Mouse (Mus musculus) brain, embryonic 14.5 days (tissue): Measurements from ENCODE around the gene Adamts8.

Experiments used
- CTCF ChIP-seq: fragments of 200-500 bp; IDR thresholded peaks from 2 replicates; pipeline ENCODE4 v1.5.1; 2012; ENCODE audit warnings: inconsistent platforms, mild to moderate bottlenecking, moderate library complexity, borderline replicate concordance; ENCODE audit not compliant: insufficient read depth, insufficient read length; ENCODE audit errors: extremely low read depth
- POLR2A ChIP-seq: fragments of 200-500 bp; IDR thresholded peaks from 2 replicates; pipeline ENCODE4 v1.6.1; 2012; ENCODE audit warnings: mild to moderate bottlenecking, inconsistent platforms, borderline replicate concordance; ENCODE audit not compliant: poor library complexity, insufficient read depth, insufficient read length, severe bottlenecking; ENCODE audit errors: extremely low read depth

- TF ChIP-seq CTCF (no peak), POLR2A (no peak)
Measured at GRCm38 (mm10) chr9:30955246-30955645, 12.9 kb downstream of the Adamts8 start.
